Mouse (Mus musculus): Measurements from ENCODE around the gene Phf5a.

DNA sequence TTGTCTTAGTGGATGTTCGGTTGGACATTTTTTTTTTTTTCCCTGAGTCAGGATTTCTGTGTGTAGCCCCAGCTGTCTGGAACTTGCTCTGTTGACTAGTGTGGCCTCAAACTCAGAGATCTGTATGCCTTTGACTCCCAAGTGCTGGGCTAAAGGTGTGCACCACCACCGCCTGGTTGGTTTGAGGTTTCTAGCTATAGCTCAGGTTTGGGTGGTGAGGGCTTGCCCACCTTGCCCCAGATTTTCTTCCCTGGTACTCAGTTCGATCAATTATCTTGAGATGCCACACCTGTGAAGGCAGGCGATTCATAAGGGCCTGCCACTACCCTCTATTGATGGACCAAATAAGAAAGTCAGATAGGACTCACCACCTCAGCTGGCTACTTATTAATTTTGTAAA is 24.6 kb downstream of the Phf5a start:
- TF ChIP-seq CTCF (IDR thresholded peaks at IDR 0.05; ENCODE audit: low read depth, low read length) (no peak), EP300 (IDR thresholded peaks at IDR 0.05; ENCODE audit: insufficient read depth, low read depth, low read length) (no peak), POLR2A (IDR thresholded peaks at IDR 0.05; ENCODE audit: insufficient read depth, low read length) (no peak)
